Mouse (Mus musculus): ENCODE measurements around the gene Csf2rb.

GRCm38 (mm10) chr15:78369641-78370040 lies 44.1 kb downstream of the Csf2rb start:
- no peak for TF ChIP-seq CTCF (IDR thresholded peaks at IDR 0.05; ENCODE audit: low read depth, low read length)
- TF ChIP-seq POLR2A (IDR thresholded peaks at IDR 0.05; ENCODE audit: extremely low read depth, insufficient read depth, low read length): no peak
